Mouse (Mus musculus) heart, adult 18-20 months (tissue): ENCODE measurements around the gene Mpzl3. TPM values are rescaled to one million over a fixed set of nuclear protein-coding genes. Genes with fewer than 3 reads are reported as not detected.

Experiments
- DNase-seq, 2 experiments: peaks; one replicate each; pipeline ENCODE4 v3.0.0; 2021 to 2022; ENCODE audit warnings: mixed read lengths in 1 of 2
- total RNA-seq, 2 experiments: library from RNA; stranded (reverse); gene quantifications; 2 replicates each; pipeline ENCODE4 v1.2.3; 2021

Mpzl3 gene
- total RNA-seq, 2 experiments from 2014 or later: 1.7 to 2.7 TPM

DNA sequence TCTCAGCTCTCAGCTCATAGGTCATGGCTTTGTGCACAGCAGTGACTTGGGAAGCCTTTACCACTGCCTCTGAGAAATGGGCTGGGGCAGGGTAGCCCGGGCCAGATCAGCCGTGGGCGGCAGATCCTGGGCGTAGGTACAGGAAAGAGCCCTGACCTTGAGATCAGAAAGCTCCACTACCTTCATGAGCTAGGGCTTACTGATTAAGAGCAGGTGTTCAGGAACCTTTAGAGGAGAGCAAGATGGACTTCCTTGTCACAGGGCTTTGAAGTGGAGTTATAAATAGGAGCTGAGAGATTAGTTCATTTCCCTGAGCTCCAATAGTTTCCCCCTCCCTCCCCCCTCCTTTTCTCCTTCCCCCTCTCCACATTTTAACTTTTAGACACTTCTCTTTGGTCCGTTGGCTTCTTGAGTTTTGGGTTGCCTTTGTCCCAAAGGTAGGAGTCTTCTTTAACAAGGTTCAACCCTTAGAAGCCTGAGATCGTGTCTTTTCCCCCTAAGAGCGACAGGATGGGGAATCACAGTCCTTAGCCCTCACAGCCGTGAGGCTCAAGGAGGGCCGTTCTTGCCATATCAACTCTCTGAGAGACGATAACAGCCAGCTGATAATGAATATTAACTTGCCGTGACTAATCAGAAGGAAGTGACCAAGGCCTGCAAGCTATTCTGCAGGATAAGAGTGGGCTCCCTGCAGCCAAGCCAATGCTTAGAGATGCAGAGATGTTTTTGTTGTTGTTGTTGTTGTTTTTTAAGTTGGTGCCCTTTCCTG is 48.4 kb downstream of the Mpzl3 start:
- no peak for DNase-seq

DNA sequence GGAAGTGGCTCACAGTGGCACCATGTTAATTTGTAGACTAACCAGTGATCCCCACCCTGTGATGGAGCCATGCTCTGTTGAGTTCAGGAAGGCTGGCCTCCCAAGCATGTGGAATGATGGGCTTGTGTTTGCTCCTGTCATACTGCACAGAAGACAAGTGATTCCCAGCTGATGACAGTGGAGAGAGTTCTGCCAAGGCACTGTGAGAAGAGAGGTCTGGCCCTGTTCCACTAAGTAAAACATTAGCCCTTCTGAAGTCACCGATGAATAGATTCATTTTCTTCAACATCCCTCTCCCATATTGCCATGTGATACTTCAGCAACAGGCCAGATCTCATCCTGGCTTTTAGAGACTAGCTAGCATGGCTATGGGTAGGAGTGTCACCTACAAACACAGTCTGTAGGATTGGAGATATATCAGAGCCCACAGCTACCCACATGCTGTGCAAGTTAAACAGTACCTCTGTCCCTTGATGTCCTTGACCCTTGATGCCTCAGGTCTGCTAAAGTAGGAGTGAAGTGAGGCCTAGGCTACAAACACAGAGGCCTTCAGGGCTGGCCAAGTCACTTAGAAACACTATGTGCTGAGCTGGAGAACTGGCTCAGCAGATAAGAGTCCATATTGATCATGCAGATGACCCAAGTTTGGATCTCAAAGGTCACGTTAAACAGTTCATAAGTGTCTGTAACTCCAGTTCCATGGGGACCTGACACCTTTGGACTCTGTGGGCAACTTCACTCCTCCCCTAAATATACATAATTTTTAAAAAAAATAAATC is 50.8 kb downstream of the Mpzl3 start:
- DNase-seq: no peak

GRCm38 (mm10) chr9:45115706-45116105 is 60.7 kb downstream of the Mpzl3 start:
- DNase-seq: no peak

DNA sequence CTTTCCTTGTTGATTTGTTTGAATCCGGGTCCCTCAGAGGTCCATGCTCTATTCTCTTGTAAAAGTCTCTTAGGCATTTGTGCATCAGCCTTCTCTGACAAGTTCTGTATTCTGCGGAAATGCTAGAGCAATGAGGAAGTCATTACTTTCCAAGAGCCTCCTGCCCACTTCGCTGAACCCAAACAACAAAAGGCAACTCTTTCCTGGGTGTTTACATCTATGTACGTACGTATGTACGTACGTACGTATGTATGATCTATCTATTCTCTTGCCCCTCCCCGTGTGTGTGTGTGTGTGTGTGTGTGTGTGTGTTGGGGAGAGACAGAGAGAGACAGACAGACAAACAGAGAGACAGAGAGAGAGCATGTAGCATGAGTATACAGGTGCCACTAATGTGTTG is 61.8 kb downstream of the Mpzl3 start:
- no peak for DNase-seq

- DNase-seq: no peak
Observed at GRCm38 (mm10) chr9:45117741-45118431, 62.9 kb downstream of the Mpzl3 start, which contains the start of gene Scn2b. Scn2b (plus strand) TSS chr9:45117782.

GRCm38 (mm10) chr9:45118552-45118951 is 63.6 kb downstream of the Mpzl3 start:
- no peak for DNase-seq

DNA sequence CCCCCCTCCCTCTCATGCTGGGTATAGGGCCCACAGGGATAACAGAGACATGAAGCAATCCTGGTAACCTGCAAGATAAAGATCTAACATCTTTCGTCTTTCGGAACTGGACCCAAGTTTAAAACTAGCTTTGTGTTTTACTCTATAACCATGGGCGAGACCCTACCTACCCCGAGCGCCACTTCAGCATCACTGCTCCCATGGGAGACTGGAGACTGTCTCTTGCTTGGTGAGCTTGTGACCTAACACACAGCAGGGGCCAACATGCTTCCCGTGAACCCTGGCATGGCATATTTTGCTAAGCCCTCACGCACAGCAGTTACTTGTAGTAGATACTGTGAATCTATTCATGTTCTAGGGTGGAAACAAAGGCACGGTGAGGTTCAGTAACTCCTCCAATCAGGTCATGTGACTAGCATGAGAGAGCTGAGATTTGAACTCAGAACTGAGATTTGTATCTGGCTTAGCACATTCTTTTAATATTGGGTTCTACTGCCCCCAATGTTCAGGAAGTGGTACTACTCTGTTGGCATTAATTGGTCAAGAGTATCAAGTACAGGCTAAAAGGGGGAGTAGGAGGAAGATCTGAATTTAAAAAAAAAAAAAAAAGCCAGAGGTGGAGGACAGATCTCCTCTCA is 64.4 kb downstream of the Mpzl3 start:
- no peak for DNase-seq

- DNase-seq: no peak
Observed at GRCm38 (mm10) chr9:45119954-45120530, 65.1 kb downstream of the Mpzl3 start.

- DNase-seq: no peak
Observed at GRCm38 (mm10) chr9:45120567-45120966, 65.6 kb downstream of the Mpzl3 start.

DNA sequence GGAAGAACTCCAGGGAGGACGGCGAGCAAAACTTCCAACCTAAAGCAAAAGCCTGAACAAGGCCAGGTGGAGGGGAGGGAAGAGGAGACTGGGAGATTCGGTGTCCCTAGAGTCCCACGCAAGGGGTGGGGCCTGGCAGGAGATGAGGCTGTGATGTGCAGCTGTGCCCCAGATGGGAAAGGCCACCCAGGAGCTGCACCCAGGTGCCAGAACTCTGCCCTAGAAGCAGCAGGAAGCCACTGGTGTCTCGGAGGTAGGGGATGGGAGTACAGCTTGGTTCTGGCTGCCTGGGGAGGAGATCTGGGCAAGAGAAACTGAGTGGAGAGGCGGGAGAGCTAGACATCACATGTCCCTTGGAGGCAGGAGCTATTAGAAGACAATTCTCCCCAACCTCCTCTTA is 66.0 kb downstream of the Mpzl3 start:
- DNase-seq: no peak

DNA sequence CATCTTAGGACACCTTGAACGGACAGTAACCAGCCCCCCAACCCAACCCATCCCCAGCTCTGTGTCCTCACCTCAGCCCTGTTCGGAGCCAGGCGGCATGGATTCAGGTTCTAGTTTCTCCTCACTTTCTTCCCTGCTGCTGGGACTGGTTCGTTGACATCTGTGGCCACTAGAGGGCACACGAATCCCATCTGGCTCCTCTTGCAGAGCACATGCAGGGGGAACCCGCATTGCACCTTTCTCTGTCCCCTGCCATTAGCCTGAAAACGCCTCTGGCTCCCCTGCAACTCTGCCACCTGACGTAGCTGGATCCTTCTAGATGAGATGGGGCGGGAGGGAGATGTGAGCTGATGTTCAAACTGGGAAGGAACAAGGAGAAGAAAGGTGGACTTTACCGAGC is 66.8 kb downstream of the Mpzl3 start:
- DNase-seq: peak; percentile 71 to 84

DNA sequence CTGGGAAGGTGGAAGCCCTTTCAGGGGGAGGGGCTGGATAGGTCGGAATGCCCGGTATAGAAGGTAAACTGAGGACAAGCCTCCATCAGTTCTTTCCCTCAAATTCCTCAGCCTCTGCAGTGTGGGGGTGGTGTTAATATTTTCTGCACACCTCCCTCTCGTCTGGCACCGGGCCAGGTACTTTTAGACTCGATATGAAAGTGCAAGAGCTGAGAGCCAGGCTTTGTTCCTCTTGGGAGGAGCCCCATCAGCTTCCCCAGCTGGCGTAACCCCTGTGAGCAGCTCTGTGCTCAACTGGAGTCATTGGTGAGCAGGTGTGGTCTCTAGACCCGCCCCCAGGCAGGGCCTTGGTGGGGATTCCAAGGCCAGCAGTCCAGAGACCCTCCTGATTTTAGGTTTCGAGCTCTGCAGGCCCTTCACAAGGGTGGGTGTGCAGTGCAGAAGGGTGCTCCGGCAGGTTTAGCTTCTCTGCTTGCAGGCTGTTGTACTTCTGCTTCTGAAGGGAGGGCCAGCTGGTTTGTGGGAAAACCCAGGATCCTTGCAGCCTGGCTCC is 67.3 kb downstream of the Mpzl3 start:
- DNase-seq: peak; percentile 57 to 66

GRCm38 (mm10) chr9:45125211-45125610 is 70.2 kb downstream of the Mpzl3 start:
- DNase-seq: no peak

DNA sequence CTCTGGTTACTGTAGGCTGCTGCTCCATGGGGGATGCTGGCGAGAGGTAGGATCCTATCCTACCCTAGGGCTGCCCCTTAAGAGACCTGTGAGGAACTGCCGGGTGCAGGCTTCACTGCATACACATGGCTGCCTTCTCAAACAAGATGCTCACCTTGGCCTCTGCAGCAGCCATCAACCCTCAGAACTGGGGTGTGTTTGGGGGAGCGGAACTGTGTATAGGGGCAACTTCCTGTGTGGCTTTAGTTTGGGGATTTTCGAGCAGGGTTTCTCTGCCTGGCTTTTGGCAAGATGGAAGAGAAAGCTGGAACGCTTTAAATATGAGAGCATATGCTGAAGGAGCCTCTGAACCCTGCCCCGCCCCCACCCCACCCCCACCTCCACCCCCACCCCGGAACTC is 72.0 kb downstream of the Mpzl3 start:
- DNase-seq: no peak

Other genes starting within 250 kb of the Mpzl3 start
- 10 to 100 TPM; 24.9 to 28.1 TPM for gene Kmt2a, start 173.9 kb upstream of the Mpzl3 start, total RNA-seq
- gene Atp5l, start 134.4 kb upstream of the Mpzl3 start, total RNA-seq: 1,000 to 10,000 TPM; 1,708 to 2,082 TPM
- 10 to 100 TPM; 33.8 to 35.5 TPM for gene Ube4a, start 89.6 kb upstream of the Mpzl3 start, total RNA-seq
- gene Cd3g, start 74.8 kb upstream of the Mpzl3 start, total RNA-seq: 1 to 10 TPM in 1 of 2 experiments, under 1 TPM in 1; 0.62 to 4.6 TPM
- 1 to 10 TPM in 1 of 2 experiments, not detected in 1; 4.1 TPM for gene Cd3d, start 73.4 kb upstream of the Mpzl3 start, total RNA-seq
- 1 to 10 TPM in 1 of 2 experiments, under 1 TPM in 1; 0.47 to 6.4 TPM for gene Cd3e, start 45.6 kb upstream of the Mpzl3 start, total RNA-seq
- 1 to 10 TPM in 1 of 2 experiments, under 1 TPM in 1; 0.62 to 2.3 TPM for gene Mpzl2, start 15.4 kb upstream of the Mpzl3 start, total RNA-seq
- gene Jaml, start 24.0 kb downstream of the Mpzl3 start, total RNA-seq: 1 to 10 TPM in 1 of 2 experiments, under 1 TPM in 1; 0.40 to 1.4 TPM
- gene Scn2b, start 62.6 kb downstream of the Mpzl3 start, total RNA-seq: 1 to 10 TPM; 1.3 to 1.7 TPM
- 10 to 100 TPM; 29.9 to 30.4 TPM for gene Scn4b, start 83.2 kb downstream of the Mpzl3 start, total RNA-seq
- under 1 TPM in 1 of 2 experiments, not detected in 1; 0.41 TPM for gene BC049352, start 126.8 kb downstream of the Mpzl3 start, total RNA-seq
- under 1 TPM in 1 of 2 experiments, not detected in 1; 0.13 TPM for gene Tmprss4, start 148.9 kb downstream of the Mpzl3 start, total RNA-seq
- 1 to 10 TPM; 1.9 to 2.5 TPM for gene Il10ra, start 214.0 kb downstream of the Mpzl3 start, total RNA-seq